Mouse (Mus musculus) cerebellum, adult 11 months (tissue): ENCODE results near the gene Rin2.

Source experiments
- DNase-seq: peaks from one replicate; pipeline ENCODE4 v3.0.0; 2022

Gene Rin2

DNA sequence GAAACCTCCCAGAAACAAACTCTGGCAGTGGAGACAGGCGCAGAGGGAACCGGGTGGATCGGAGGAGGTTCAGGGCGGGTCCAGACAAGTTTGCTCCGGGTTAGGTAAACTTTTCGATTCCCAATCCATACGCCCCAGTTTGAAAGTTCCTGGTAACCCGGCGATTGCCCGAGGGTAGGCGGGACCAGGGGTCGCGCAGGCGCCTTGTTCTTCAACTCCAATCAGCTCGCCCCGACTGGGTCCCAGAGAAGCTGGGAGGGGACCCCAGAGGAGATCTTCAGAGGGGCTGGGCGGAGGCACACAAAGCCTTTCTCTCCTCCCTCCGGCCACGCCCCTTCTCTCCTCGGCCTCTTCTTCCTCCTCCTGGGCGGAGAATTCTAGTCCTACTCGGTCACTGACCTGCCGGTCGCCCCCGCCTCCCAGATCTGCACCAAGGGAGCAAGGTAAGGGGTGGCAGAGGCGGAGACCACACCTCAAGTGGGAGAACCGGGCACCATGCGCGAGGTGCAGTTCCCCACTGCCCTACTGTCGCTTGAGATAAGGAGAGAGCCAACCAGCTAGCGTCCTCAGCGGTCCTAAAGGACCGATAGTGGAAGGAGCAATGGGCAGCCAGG lies at the start of gene Rin2:
Rin2 (plus strand) TSS at position 74 of the 614 bp plus-strand sequence.
- DNase-seq, result peak; percentile 4

DNA sequence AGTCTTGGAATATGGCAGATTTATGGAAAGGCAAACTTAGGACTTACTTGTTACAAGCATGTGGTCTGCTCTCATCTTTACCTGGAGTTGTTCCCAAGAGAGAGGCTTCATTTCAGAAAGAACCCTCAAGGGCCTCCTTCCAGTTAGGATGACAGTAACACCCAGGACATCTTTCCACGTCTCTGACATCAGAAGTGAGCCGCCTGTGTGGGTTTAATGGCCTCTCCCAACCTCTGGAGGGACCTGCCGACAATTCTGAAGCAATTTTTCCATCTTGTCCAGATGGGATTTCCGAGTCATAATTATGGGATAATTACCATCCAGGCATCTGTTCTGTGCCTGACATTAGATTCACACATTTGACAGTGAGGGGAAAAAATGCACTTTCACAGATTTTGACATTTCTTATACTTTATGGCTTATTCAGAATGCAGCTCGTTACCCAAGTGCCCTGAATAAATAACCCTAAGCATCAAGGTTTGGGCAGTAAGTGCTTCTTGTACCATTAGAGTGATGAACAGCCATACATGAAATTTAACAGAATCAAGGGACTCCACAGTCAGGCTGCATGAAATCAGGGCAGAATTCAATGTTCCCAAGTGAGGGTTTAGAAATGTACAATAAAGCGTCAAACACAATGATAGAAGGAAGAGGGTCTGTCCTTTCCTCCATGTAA lies 43.8 kb upstream of the Rin2 start:
- no peak for DNase-seq

DNA sequence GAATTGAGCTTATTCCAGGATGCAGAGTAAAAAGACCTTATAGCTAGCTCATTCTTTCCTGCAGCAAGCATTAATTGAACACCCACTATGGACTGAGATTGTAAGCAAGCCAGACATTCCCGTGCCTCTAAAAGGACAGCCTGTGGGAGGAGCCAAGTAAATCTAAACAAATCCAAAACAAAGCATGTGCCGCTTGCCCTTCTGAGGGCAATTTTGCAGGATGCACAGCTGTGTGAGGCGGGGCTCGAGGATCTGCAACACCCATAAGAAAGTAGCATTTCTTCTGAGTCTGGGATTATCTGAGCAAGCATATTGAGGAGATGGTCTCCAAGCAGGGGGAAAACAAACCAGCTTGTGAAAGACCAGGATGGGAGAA lies 43.2 kb upstream of the Rin2 start:
- no peak for DNase-seq

DNA sequence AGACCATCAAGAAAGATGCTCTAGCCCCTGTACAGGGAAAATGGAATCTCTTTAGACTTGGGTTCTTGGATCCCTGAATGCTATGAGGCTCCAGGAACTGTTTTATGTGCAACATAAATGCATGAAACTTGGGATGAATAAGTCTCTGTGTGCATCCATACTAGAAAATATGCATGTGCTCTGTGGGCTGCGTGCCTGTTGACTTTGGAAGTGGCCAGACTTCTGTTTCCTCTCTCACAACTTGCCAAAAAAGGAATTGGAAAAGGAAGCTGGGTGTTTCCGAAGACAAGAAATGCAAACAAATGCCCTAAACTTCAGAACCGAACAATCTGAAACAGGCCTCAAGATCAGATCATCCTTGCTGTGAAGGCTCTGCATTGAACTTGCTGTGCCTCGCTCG lies 41.2 kb upstream of the Rin2 start:
- no peak for DNase-seq

DNA sequence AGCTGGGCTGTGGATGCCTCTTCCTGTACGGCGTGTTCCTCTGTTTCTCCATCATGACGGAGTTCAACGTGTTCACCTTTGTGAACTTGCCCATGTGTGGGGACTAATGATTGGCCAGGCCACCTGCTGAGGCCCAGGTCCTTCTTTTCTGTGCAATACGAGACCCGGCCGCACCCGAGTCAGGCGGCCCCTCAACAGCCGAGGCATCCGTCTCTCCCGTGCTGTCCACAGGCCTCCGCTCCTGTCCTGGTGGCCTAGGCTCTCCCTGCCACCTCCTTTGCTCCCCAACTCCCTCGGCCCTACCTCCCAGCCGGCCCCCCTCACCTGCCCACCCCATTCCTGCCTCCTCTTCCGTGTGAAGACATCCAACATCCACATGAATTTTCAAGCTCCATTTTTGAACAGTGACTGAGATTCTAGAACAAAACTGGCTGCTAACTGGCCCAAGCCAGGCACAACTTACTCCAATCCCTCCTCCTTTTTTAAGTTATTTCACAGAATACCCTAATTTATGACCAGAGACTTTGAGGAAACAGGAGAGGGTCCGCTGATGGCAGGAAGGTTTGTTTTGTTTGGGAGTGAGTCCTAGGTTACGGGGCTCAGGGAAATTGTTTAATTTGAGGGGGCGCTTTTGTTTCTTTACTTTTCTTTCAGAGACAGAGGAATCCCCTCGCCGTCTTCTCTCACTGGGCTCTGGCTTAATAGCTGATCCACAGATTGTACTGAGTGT lies 34.6 kb upstream of the Rin2 start:
- DNase-seq, result no peak

DNA sequence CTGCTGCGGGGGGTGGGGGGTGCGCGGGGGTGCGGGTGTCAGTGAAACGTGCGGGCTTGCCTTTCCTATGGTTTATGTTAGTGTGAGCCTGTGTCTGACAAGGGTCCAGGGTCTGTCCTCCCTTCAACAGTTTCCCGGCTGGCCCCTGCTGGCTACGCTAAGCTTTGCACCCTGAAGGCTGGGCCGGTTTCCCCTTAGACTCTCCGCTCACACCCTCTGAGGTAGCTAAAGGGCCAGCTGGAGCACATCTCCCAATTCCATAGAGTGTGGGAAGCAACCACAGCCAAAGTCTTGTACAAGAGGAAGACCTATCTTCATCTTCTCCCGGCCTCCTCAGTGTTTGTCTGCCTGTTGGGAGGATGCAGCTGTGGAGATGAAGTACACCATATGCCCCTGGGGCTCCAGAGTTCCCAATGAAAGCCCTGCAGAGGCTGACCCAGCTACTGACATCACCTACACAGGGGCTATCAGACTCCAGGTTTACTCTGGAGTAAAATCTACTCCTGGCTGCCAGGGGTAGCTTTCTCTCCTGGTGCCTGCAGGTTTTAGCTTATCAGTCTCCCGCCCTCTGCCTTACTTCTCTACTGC lies 19.5 kb upstream of the Rin2 start:
- no peak for DNase-seq

DNA sequence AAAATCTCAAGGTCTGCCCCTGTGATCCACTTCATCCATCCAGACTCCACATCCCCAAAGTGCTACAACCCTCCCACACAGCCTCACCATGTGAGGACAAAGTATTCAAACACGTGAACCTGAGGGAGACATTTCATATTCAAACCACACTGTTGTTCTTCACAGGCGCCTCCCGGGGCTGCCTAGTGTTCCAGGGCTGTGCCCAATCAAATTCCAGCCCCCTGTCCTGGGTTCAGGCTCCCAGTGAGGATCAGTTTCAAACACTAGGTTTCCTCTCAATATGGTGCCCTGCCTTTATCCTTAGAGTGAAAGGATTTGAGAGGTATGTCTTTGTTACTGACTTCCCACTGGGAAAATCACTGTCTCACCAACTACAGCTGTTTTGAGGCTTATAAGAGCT lies 18.9 kb upstream of the Rin2 start:
- DNase-seq, result no peak

DNA sequence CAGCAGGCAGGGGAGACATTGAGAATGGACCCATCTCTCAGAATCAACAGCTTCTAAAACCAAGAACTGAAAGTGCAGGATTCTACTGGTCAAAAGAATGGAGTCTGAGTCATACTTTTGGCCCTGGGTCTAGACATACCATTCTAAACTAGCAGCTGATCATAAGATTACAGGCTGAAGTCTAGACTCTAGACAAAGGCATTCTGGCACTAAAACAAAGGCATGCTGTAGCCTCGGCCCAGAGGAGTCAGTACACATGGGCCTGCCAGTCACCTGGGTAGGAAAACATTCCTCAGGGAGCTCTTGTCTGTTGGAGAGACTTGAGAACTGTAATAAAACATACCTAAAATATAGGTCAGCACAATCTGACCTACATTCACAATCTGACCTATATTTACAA lies 18.3 kb upstream of the Rin2 start:
- no peak for DNase-seq

DNA sequence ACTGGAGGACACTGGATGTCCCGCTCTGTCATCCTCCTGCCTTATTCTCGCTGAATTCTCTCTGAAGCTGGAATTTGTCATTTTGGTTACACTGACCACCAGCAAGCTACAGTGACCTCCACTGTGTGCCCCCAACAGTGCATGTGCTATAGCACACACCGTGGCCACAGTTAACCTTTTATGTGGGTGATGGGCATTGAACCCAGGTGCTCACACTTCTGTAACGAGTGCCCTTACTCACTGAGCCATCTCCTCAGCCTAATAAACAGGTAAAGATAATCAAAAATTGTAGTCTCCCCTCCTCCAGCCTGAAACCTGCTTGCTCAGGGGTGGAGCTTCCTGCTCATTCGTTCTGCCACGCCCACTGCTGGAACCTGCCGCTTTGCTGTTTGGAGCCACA lies 13.8 kb upstream of the Rin2 start:
- no peak for DNase-seq

DNA sequence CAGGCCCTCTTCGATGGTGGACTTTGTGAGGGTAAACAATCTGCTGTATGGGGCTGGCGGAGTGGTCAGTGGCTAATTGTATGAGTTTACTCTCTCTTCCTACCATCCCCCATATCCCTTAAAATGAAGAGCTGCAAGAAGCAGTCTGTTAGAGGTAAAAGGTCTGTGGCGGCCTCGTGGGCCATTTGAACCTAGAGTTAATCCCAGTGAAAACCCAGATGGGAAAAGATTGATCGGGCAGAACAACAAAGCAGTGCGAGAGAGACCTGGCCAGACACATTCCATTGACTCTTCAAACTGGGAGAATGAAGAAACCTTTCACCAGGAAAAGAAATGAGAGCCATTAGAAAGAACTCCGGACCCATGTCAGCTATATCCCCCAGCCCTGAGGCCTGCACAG lies 11.1 kb upstream of the Rin2 start:
- DNase-seq, result no peak

DNA sequence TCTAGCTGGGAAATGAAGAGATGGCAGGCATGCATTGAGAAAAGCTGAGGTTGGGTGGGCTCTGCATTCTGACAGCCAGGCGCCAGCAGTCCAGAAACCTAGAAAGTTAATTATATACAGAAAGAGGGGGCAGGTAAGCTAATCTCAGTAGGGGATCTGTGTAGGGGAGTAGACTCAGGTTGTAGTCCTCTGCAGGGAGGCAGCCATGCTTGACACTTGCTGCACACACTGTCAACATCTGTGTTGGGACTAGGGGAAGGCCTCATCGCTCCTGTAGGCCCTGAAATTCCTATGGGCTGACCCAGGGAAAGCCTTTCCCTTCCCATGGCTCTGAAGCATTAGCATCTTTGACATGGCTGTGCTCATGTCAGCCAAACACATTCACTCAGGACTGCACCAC lies 10.7 kb upstream of the Rin2 start:
- DNase-seq, result no peak

DNA sequence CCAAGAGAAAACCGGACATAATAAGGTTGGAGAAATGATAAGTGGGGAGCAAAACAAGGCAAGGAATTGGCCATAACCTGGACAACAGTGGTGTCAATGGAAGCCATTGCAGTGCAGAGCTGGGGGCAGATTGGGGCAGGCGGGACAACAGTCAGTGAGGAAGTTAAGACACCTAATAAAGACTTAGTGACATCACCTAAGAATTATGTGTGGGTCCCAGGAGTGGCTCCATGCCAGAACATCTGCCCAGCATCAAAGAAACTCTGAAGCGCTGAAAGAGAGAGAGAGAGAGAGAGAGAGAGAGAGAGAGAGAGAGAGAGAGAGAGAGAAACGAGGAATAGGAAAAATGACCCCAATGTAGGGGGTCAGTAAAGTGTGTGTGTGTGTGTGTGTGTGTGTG lies 6.9 kb upstream of the Rin2 start:
- DNase-seq, result no peak

DNA sequence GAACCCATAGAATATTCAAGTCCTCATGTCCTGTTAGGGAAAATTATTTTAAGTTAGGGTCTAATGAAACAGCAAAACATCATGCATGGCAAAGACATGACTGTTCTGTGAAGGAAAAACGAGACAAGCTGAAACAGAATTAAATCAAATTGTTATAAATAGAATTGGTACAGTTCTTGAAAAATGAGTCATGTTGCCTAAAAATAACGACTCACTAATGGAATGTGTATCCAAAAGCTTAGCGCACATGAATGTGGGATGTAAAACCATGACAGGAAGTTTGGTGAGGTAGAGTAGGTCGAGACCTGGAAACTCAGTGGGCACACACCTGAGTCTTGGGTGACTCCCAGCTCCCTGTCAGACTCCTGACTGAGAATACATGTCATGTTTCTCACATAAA lies 4.9 kb upstream of the Rin2 start:
- DNase-seq, result no peak

DNA sequence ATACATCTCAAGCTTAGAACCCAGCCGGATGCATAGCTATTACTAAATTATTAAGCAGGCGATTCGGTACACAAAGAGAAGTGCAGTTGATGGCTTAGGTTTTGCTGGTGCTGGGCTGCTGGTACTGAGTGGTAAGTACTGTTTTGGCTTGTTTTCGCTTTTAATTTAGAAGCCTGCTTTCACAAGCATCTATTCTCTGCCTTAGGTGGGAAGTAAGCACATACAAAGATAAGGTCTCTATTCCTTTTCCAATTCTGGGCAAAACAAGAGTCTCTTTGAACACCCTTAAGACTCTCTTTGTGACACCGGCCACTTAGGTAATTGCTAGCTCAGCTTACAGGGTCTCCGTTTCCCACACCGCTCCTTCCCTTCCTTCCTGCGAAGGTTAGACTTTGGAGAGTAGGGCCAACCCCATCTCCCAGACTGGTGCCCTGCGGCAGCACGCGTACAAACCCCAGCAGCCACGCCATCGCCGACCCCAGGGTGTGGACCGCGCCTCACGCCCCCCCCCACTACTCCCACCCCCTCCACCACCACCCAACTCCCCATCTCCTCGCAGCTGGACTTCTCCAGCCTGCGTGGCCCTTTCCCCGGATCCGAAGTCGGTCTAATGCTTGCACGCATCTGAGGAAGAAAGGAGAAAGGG lies 396 bp upstream of the Rin2 start:
- DNase-seq, result no peak

DNA sequence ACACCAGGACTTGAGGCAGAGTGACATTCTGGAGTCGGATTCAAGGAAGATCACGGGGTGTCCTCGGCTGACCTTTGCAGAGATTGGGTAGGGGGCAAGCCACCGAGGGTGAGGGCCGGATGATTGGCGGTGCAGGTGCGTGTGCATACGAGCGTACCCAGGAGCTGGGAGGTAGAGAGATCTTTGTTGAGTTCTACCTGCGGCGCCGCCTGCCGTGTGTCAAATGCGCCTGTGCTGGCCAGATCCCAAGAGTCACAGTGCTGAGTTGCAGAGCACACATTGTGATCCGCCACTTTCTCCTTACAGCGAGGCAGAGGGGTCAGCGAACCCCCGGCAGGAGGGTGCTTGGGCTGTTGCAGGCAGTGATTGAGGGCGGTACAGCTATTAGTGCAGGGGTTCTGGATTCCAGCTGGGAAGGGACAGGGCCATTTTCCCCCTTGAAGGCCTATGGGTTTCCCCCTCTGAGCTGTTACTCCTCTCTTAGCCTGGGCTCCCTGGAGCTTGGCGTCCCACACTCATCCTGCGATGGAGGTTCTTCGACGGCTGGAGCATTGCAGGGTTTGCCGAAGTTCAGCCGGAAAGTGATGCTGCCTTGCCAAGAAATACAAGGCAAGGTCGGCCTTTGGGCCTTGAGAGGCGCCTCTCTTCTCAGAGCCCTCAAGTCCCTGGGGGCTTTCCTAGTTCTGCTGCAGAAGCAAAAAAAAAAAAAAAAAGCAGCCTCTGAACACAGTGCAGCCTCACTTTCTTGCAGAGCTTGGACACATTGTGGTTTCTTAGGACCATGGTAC lies 935 bp downstream of the Rin2 start:
- DNase-seq, result peak; percentile 17

DNA sequence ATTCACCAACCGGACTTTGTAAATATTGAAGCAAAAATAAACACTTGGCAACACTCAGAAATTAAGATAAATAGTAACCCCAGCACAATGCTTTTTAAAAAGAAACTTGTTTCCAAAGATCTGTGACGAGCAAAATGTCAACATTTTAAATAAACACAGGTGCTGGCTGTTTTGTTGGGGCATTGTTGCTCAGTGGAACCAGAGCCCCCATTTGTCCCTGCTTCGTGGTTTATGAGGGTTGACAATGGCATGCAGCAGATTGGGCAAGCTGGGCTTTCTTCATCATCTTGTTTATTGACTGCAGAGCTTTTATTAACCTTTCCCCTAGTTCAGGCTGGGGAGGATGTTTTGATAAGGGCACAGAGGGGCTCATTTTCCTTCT lies 1.5 kb downstream of the Rin2 start:
- no peak for DNase-seq

DNA sequence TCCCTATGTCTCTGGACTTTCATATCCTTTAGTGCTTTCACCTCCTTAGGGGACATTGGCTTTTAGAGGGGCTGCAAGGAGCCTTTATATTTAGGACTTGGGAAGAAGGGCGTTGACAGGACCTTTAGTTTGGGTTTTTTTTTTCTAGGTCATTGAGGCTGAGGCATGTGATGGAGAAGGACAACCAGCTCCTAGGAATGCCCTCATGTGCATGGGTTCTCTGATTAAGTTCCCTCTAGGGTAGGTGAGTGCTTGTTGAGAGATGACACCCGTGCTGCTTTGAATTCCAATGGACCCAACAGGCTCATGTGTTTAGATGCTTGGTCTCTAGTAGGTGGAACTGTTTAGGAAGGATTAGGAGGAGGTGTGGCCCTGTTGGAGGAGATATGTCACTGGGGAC lies 1.9 kb downstream of the Rin2 start:
- DNase-seq, result no peak

DNA sequence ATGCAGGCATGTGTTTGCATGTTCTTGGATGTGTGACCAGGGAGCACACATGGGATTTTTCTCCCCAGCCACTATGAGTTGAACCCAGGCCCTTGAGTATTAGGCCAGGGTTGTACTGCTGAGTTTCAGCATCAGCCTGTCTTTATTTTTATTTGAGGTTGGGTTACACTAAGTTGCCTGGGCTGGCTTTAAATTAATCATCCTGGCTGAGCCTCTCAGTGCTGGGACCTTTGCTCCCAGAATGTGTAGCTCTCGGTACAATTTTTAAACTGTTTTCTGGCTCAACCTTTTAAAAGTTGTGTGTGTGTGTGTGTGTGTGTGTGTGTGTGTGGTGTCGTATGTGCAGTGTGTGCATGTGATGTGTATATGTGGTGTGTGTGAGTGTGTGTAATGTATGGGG lies 5.1 kb downstream of the Rin2 start:
- no peak for DNase-seq

DNA sequence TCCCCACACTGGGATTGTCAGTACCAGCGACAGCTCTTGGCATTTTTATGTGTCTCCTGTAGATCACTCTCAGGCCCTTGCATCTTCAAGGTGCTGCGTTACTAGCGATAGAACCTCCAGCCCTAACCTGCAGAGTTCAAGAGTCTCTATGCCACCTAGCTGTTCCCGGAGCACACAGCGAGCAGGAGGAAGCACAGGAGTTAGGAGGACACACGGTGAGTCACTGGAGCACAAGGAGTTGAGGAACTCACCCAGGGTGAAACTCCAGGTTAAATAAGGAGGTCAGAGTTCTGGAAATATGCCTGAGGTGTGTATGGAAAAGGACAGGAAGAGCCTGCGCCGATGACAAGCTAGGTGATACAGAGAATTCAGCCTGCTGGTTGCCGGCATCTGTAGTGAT lies 5.7 kb downstream of the Rin2 start:
- DNase-seq, result no peak

DNA sequence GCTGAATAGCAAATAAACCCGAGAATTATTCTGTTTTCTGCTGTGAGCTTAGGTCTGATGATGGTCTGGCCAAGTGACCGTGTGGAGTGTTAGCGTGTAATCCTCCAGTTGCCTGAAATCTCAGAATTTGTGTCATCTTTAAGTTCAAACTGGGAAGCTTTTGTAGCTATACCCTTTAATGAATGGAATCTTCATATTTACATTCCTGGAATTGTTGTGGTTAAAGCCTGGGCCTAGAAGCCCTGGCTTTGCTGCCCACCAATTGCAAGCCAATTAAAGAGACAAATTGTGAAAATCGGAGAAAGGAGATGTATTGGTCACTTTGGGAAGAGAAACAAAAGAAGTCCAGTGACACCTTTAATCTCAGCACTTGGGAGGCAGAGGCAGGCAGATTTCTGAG lies 6.6 kb downstream of the Rin2 start:
- DNase-seq, result no peak

DNA sequence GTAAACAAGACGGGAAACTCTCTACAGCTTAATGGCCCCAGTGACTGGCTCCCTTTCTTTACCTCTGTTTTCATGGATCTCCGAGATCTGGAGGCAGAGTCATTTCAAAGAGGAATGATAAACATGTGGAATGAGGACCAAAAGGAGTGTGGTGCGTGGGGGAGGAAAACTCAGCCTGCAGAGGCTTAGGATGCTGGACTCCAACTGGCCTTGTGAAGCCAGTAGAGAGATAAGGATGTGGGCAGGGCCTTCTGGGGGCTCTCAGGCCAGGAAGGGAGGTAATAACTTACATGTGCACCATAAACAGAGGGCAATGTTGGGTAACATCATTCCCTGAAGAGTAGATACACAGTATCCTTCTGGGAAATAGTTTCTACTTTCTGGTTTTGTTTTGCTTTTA lies 7.9 kb downstream of the Rin2 start:
- no peak for DNase-seq

DNA sequence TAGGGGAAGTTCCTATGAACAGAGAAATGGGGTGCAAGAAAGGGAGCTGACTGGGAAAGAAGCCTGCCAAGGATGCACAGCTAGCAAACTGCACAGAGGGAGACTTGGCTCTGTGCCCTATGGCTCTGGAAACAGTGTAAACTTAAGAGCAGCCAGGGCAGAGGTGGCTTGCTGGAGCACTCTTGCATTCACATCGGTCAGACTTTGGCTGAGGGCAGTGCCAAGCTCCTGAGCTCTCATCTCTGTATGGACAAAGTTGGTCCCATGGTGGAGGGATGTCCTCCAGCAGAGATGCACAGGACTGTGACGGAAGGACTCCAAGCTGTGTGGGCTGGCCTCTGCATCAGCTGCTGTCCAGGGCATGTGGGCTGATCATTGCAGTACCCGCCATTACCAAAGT lies 8.5 kb downstream of the Rin2 start:
- no peak for DNase-seq

DNA sequence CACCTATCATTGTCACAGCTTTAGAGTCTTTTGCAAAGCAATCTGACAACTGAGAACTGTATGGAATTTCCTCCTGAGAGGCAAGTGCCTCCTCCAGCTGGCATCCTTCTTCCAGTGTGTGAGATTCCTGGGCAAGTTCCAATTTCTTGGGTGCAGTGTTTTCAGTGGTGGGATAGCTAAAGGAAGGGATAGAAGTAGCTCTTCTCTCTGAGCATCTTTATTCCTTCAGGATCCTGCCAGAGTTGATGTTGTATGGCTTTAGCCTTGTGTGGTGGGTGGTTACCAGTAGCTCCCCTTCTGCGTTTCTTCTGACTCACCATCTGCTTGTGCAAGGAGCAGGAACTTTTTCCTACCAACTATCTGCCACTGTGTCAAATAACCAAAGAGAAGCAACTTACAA lies 9.1 kb downstream of the Rin2 start:
- no peak for DNase-seq
